Mouse (Mus musculus): Measurements from ENCODE around the gene Polr1e. TPM values are rescaled to one million over a fixed set of nuclear protein-coding genes. Genes with fewer than 3 reads are reported as not detected.
"Not testable (repeated sequence)": the region's sequence is repeated elsewhere in the genome, so short reads cannot be mapped to it uniquely, and the experiment has no call there.

Gene Polr1e
- polyA plus RNA-seq, 1 experiment from 2014 or later = 40.9 TPM

- peaks cover 61% of the 10 kb centered on the region for H3K36me3 ChIP-seq
- no peak for ATAC-seq (replicated peaks; ENCODE audit: low FRiP score)
- WGBS = 78% methylated on average over 13 of the region's 13 CpGs
Measured at GRCm38 (mm10) chr4:45037455-45038410, 19.4 kb downstream of the Polr1e start.

GRCm38 (mm10) chr4:45038879-45039278 lies 20.5 kb downstream of the Polr1e start:
- H3K4me1 ChIP-seq; H3K4me2 ChIP-seq; H3K4me3 ChIP-seq (replicated peaks); H3K27ac ChIP-seq; H3K27me3 ChIP-seq; H3K9me3 ChIP-seq (replicated peaks); H3K9ac ChIP-seq; ATAC-seq (replicated peaks; ENCODE audit: low FRiP score): not testable (repeated sequence)
- peaks cover 62% of the 10 kb centered on the region for H3K36me3 ChIP-seq
- 64% methylated on average over 8 of the region's 8 CpGs for whole genome bisulfite sequencing

More at GRCm38 (mm10) chr4:45037455-45038410, 19.4 kb downstream of the Polr1e start:
- Histone ChIP-seq H3K4me1 (peaks cover 8% of the 10 kb centered on the region; the same call in 1 of the 2 replicates), H3K27me3 (no peaks in the 10 kb centered on the region), H3K9ac (no peak overlapping the region), H3K27ac (no peak overlapping the region), H3K4me2 (no peak overlapping the region), H3K9me3 (replicated peaks) (no peaks in the 10 kb centered on the region), H3K4me3 (replicated peaks) (no peak overlapping the region)

GRCm38 (mm10) chr4:45039546-45039945 lies 21.2 kb downstream of the Polr1e start:
- WGBS = 81% methylated on average over 7 of the region's 7 CpGs
- not testable (repeated sequence) for ATAC-seq (replicated peaks; ENCODE audit: low FRiP score); H3K27ac ChIP-seq; H3K9ac ChIP-seq; H3K27me3 ChIP-seq; H3K4me2 ChIP-seq; H3K9me3 ChIP-seq (replicated peaks); H3K4me3 ChIP-seq (replicated peaks); H3K4me1 ChIP-seq
- peaks cover 62% of the 10 kb centered on the region for H3K36me3 ChIP-seq

- ATAC-seq (replicated peaks; ENCODE audit: low FRiP score) = no peak
- H3K4me1 ChIP-seq = no peaks in the 10 kb centered on the region
- no peak overlapping the region for H3K27ac ChIP-seq
- no peaks in the 10 kb centered on the region for H3K9me3 ChIP-seq (replicated peaks)
- H3K27me3 ChIP-seq = no peaks in the 10 kb centered on the region
- 82% methylated on average over 7 of the region's 7 CpGs for WGBS
- no peak overlapping the region for H3K4me2 ChIP-seq
- no peak overlapping the region for H3K4me3 ChIP-seq (replicated peaks)
- no peak overlapping the region for H3K9ac ChIP-seq
- peaks cover 66% of the 10 kb centered on the region for H3K36me3 ChIP-seq
Measured at GRCm38 (mm10) chr4:45040795-45041194, 22.4 kb downstream of the Polr1e start.

- Histone ChIP-seq H3K4me1 (no peaks in the 10 kb centered on the region), H3K9ac (no peak overlapping the region), H3K27me3 (no peaks in the 10 kb centered on the region), H3K27ac (no peak overlapping the region), H3K4me2 (no peak overlapping the region), H3K36me3 (peaks cover 50% of the 10 kb centered on the region), H3K9me3 (replicated peaks) (no peaks in the 10 kb centered on the region), H3K4me3 (replicated peaks) (no peak overlapping the region)
- 91% methylated on average over 5 of the region's 5 CpGs for WGBS
- no peak for ATAC-seq (replicated peaks; ENCODE audit: low FRiP score)
Measured at GRCm38 (mm10) chr4:45046679-45047078, 28.3 kb downstream of the Polr1e start.

- no peak overlapping the region for H3K9ac ChIP-seq
- H3K4me3 ChIP-seq (replicated peaks) = no peak overlapping the region
- H3K27me3 ChIP-seq = no peaks in the 10 kb centered on the region
- H3K9me3 ChIP-seq (replicated peaks) = no peaks in the 10 kb centered on the region
- H3K27ac ChIP-seq = no peak overlapping the region
- ATAC-seq (replicated peaks; ENCODE audit: low FRiP score) = no peak
- H3K4me1 ChIP-seq = no peaks in the 10 kb centered on the region
- H3K4me2 ChIP-seq = no peak overlapping the region
- H3K36me3 ChIP-seq = peaks cover 49% of the 10 kb centered on the region
- WGBS = 87% methylated on average over 9 of the region's 9 CpGs
Measured at GRCm38 (mm10) chr4:45047286-45047887, 29.0 kb downstream of the Polr1e start.

- Histone ChIP-seq H3K27ac (no peak overlapping the region), H3K4me2 (no peak overlapping the region), H3K36me3 (peaks cover 44% of the 10 kb centered on the region), H3K27me3 (no peaks in the 10 kb centered on the region), H3K9ac (no peak overlapping the region), H3K4me1 (no peaks in the 10 kb centered on the region), H3K9me3 (replicated peaks) (no peaks in the 10 kb centered on the region), H3K4me3 (replicated peaks) (no peak overlapping the region)
- WGBS = 76% methylated on average over 9 of the region's 9 CpGs
- ATAC-seq (replicated peaks; ENCODE audit: low FRiP score) = no peak
Measured at GRCm38 (mm10) chr4:45047956-45048355, 29.6 kb downstream of the Polr1e start.

- H3K9me3 ChIP-seq (replicated peaks) = no peaks in the 10 kb centered on the region
- WGBS = 41% methylated on average over 3 of the region's 3 CpGs
- no peak overlapping the region for H3K4me3 ChIP-seq (replicated peaks)
- no peaks in the 10 kb centered on the region for H3K27me3 ChIP-seq
- H3K36me3 ChIP-seq = peaks cover 40% of the 10 kb centered on the region
- no peaks in the 10 kb centered on the region for H3K4me1 ChIP-seq
- ATAC-seq (replicated peaks; ENCODE audit: low FRiP score) = no peak
- H3K27ac ChIP-seq = no peak overlapping the region
- H3K9ac ChIP-seq = no peak overlapping the region
- no peak overlapping the region for H3K4me2 ChIP-seq
Measured at GRCm38 (mm10) chr4:45054862-45055261, 36.5 kb downstream of the Polr1e start.

GRCm38 (mm10) chr4:45055451-45055850 lies 37.1 kb downstream of the Polr1e start:
- Histone ChIP-seq H3K4me3 (replicated peaks) (no peak overlapping the region), H3K27me3 (no peaks in the 10 kb centered on the region), H3K36me3 (peaks cover 45% of the 10 kb centered on the region), H3K27ac (no peak overlapping the region), H3K9ac (no peak overlapping the region), H3K4me2 (no peak overlapping the region), H3K4me1 (no peaks in the 10 kb centered on the region), H3K9me3 (replicated peaks) (no peaks in the 10 kb centered on the region)
- 84% methylated on average over 8 of the region's 8 CpGs for WGBS
- no peak for ATAC-seq (replicated peaks; ENCODE audit: low FRiP score)

- ATAC-seq (replicated peaks; ENCODE audit: low FRiP score); H3K27ac ChIP-seq; H3K4me2 ChIP-seq; H3K4me1 ChIP-seq; H3K27me3 ChIP-seq; H3K9ac ChIP-seq; H3K4me3 ChIP-seq (replicated peaks); H3K9me3 ChIP-seq (replicated peaks): not testable (repeated sequence)
- 87% methylated on average over 1 of the region's 1 CpGs for WGBS
- peaks cover 34% of the 10 kb centered on the region for H3K36me3 ChIP-seq
Measured at GRCm38 (mm10) chr4:45063836-45064235, 45.5 kb downstream of the Polr1e start.

GRCm38 (mm10) chr4:45064577-45064976 lies 46.2 kb downstream of the Polr1e start:
- Histone ChIP-seq H3K4me3 (replicated peaks) (no peak overlapping the region), H3K27me3 (no peaks in the 10 kb centered on the region), H3K4me2 (no peak overlapping the region), H3K27ac (no peak overlapping the region), H3K9me3 (replicated peaks) (no peaks in the 10 kb centered on the region), H3K9ac (no peak overlapping the region), H3K36me3 (peaks cover 27% of the 10 kb centered on the region), H3K4me1 (no peaks in the 10 kb centered on the region)
- ATAC-seq (replicated peaks; ENCODE audit: low FRiP score) = no peak
- 58% methylated on average over 2 of the region's 2 CpGs for WGBS

- no peak for ATAC-seq (replicated peaks; ENCODE audit: low FRiP score)
- Histone ChIP-seq H3K27ac (no peak overlapping the region), H3K27me3 (no peaks in the 10 kb centered on the region), H3K4me3 (replicated peaks) (no peak overlapping the region), H3K4me1 (no peaks in the 10 kb centered on the region), H3K9ac (no peak overlapping the region), H3K36me3 (peaks cover 11% of the 10 kb centered on the region), H3K4me2 (no peak overlapping the region), H3K9me3 (replicated peaks) (no peaks in the 10 kb centered on the region)
- 24% methylated on average over 2 of the region's 2 CpGs for WGBS
Measured at GRCm38 (mm10) chr4:45066036-45066730, 47.8 kb downstream of the Polr1e start.
